Mouse (Mus musculus) MEL (cell line): ENCODE measurements around the gene Cbwd1. TPM values are rescaled to one million over a fixed set of nuclear protein-coding genes. Genes with fewer than 3 reads are reported as not detected.

Experiments used
- DNase-seq: peaks from one replicate; pipeline ENCODE4 v3.0.0; 2011; ENCODE audit warnings: low read depth, low spot score
- H3K27ac ChIP-seq: 2 replicates; pipeline ENCODE4 v1.5.1; 2012; ENCODE audit warnings: low read depth, mild to moderate bottlenecking, control low read depth, low read length, moderate library complexity; ENCODE audit not compliant: control insufficient read depth
- H3K27me3 ChIP-seq, 2 experiments: fragments of 150-350 bp in 1 of 2; sonication (generic) in 1 of 2; 2 replicates each; pipeline ENCODE4 v1.6.1; 2012; ENCODE audit warnings: low read length in 2 of 2, mild to moderate bottlenecking in 2 of 2, improper control_type of control experiment in 1 of 2, moderate library complexity in 1 of 2; ENCODE audit not compliant: insufficient read depth in 2 of 2, control insufficient read depth in 1 of 2
- H3K36me3 ChIP-seq, 2 experiments: 2 replicates each; pipeline ENCODE4 v1.6.1; 2012 to 2014; ENCODE audit warnings: low read length in 2 of 2, improper control_type of control experiment in 1 of 2, inconsistent platforms in 1 of 2, mild to moderate bottlenecking in 1 of 2; ENCODE audit not compliant: insufficient read depth in 2 of 2, control insufficient read depth in 1 of 2
- H3K4me1 ChIP-seq, 2 experiments: fragments of 150-350 bp in 1 of 2; sonication (generic) in 1 of 2; 2 replicates each; pipeline ENCODE4 v1.6.1; 2012; ENCODE audit warnings: low read length in 2 of 2, improper control_type of control experiment in 1 of 2, mild to moderate bottlenecking in 1 of 2; ENCODE audit not compliant: insufficient read depth in 2 of 2, control insufficient read depth in 1 of 2
- H3K4me3 ChIP-seq, 2 experiments: fragments of 150-350 bp in 1 of 2; sonication (generic) in 1 of 2; 2 replicates each; pipeline ENCODE4 v1.5.1; 2012; ENCODE audit warnings: low read depth in 2 of 2, low read length in 2 of 2, mild to moderate bottlenecking in 2 of 2, moderate library complexity in 2 of 2, control low read depth in 1 of 2, improper control_type of control experiment in 1 of 2; ENCODE audit not compliant: control insufficient read depth in 1 of 2, insufficient read depth in 1 of 2
- H3K79me2 ChIP-seq: 2 replicates; pipeline ENCODE4 v1.6.1; 2012; ENCODE audit warnings: mild to moderate bottlenecking, low read length, moderate library complexity; ENCODE audit not compliant: control insufficient read depth, poor library complexity, insufficient read depth
- H3K9ac ChIP-seq: 2 replicates; pipeline ENCODE4 v1.6.1; 2012; ENCODE audit warnings: low read depth, mild to moderate bottlenecking, control low read depth, low read length, moderate library complexity; ENCODE audit not compliant: control insufficient read depth, poor library complexity, severe bottlenecking
- H3K9me3 ChIP-seq: fragments of 150-350 bp; sonication (generic); replicated peaks from 2 replicates; pipeline ENCODE4 v1.6.1; 2012; ENCODE audit warnings: mild to moderate bottlenecking, low read length, improper control_type of control experiment, moderate library complexity; ENCODE audit not compliant: insufficient read depth
- CHD1 ChIP-seq: IDR thresholded peaks from 2 replicates; pipeline ENCODE4 v1.6.1; 2012; ENCODE audit warnings: low read depth, mild to moderate bottlenecking, inconsistent platforms, low read length, improper control_type of control experiment
- CHD2 ChIP-seq: IDR thresholded peaks from 2 replicates; pipeline ENCODE4 v1.6.1; 2011; ENCODE audit warnings: low read length, improper control_type of control experiment
- CTCF ChIP-seq, 3 experiments: IDR thresholded peaks in 2 of 3; conservative IDR thresholded peaks in 1 of 3; 2 replicates each; pipeline ENCODE4 v1.5.1; 2011 to 2012; ENCODE audit warnings: low read length in 3 of 3, low read depth in 2 of 3, mild to moderate bottlenecking in 2 of 3, improper control_type of control experiment in 1 of 3, inconsistent platforms in 1 of 3, mixed read lengths in 1 of 3, moderate library complexity in 1 of 3; ENCODE audit not compliant: control insufficient read depth in 1 of 3, insufficient read depth in 1 of 3, poor library complexity in 1 of 3, severe bottlenecking in 1 of 3
- ELF1 ChIP-seq: IDR thresholded peaks from 2 replicates; pipeline ENCODE4 v1.6.1; 2014; ENCODE audit warnings: low read depth, mild to moderate bottlenecking, inconsistent platforms, low read length, improper control_type of control experiment, moderate library complexity
- EP300 ChIP-seq, 2 experiments: IDR thresholded peaks; 2 replicates each; pipeline ENCODE4 v1.6.1; 2011; ENCODE audit warnings: improper control_type of control experiment in 2 of 2, low read length in 2 of 2, low read depth in 1 of 2, mild to moderate bottlenecking in 1 of 2
- ETS1 ChIP-seq: IDR thresholded peaks from 2 replicates; pipeline ENCODE4 v1.6.1; 2012; ENCODE audit warnings: low read depth, mild to moderate bottlenecking, inconsistent platforms, low read length, improper control_type of control experiment, moderate library complexity
- GABPA ChIP-seq: IDR thresholded peaks from 2 replicates; pipeline ENCODE4 v1.6.1; 2012; ENCODE audit warnings: low read depth, mild to moderate bottlenecking, inconsistent platforms, low read length, improper control_type of control experiment, moderate library complexity
- GATA1 ChIP-seq: IDR thresholded peaks from 2 replicates; pipeline ENCODE4 v1.6.1; 2011; ENCODE audit warnings: low read depth, low read length, improper control_type of control experiment
- HCFC1 ChIP-seq: IDR thresholded peaks from 2 replicates; pipeline ENCODE4 v1.6.1; 2012; ENCODE audit warnings: low read depth, mild to moderate bottlenecking, inconsistent platforms, low read length, improper control_type of control experiment, moderate library complexity
- JUND ChIP-seq: IDR thresholded peaks from 2 replicates; pipeline ENCODE4 v1.6.1; 2011; ENCODE audit warnings: low read depth, mild to moderate bottlenecking, improper control_type of control experiment, low read length
- MAX ChIP-seq: IDR thresholded peaks from 2 replicates; pipeline ENCODE4 v1.6.1; 2011; ENCODE audit warnings: low read length, improper control_type of control experiment
- MEF2A ChIP-seq: IDR thresholded peaks from 2 replicates; pipeline ENCODE4 v1.6.1; 2014; ENCODE audit warnings: low read depth, mild to moderate bottlenecking, inconsistent platforms, low read length, improper control_type of control experiment; ENCODE audit not compliant: poor library complexity, insufficient replicate concordance, severe bottlenecking; ENCODE audit errors: extremely low read depth
- MXI1 ChIP-seq: IDR thresholded peaks from 2 replicates; pipeline ENCODE4 v1.6.1; 2011; ENCODE audit warnings: mild to moderate bottlenecking, low read depth, low read length, improper control_type of control experiment
- MYB ChIP-seq: IDR thresholded peaks from 2 replicates; pipeline ENCODE4 v1.6.1; 2011; ENCODE audit warnings: mild to moderate bottlenecking, low read depth, low read length, improper control_type of control experiment
- MYC ChIP-seq: IDR thresholded peaks from 2 replicates; pipeline ENCODE4 v1.6.1; 2011; ENCODE audit warnings: low read depth, mild to moderate bottlenecking, low read length, improper control_type of control experiment, moderate library complexity
- NELFE ChIP-seq: IDR thresholded peaks from 2 replicates; pipeline ENCODE4 v1.6.1; 2011; ENCODE audit warnings: low read depth, low read length, improper control_type of control experiment
- NRF1 ChIP-seq: IDR thresholded peaks from 2 replicates; pipeline ENCODE4 v1.6.1; 2014; ENCODE audit warnings: low read depth, mild to moderate bottlenecking, inconsistent platforms, low read length, improper control_type of control experiment, moderate library complexity; ENCODE audit not compliant: poor library complexity, insufficient read depth, severe bottlenecking
- POLR2A ChIP-seq, 2 experiments: IDR thresholded peaks; 2 replicates each; pipeline ENCODE4 v1.6.1; 2011 to 2012; ENCODE audit warnings: low read length in 2 of 2, mild to moderate bottlenecking in 2 of 2, control low read depth in 1 of 2, improper control_type of control experiment in 1 of 2, low read depth in 1 of 2, moderate library complexity in 1 of 2; ENCODE audit not compliant: control insufficient read depth in 1 of 2, insufficient read depth in 1 of 2, poor library complexity in 1 of 2
- POLR2AphosphoS2 ChIP-seq: IDR thresholded peaks from 2 replicates; pipeline ENCODE4 v1.6.1; 2011; ENCODE audit warnings: low read length, improper control_type of control experiment
- RAD21 ChIP-seq: IDR thresholded peaks from 2 replicates; pipeline ENCODE4 v1.6.1; 2011; ENCODE audit warnings: mild to moderate bottlenecking, low read depth, low read length, improper control_type of control experiment
- RCOR1 ChIP-seq: IDR thresholded peaks from 2 replicates; pipeline ENCODE4 v1.6.1; 2012; ENCODE audit warnings: low read depth, mild to moderate bottlenecking, inconsistent platforms, low read length, improper control_type of control experiment
- SIN3A ChIP-seq: IDR thresholded peaks from 2 replicates; pipeline ENCODE4 v1.6.1; 2012; ENCODE audit warnings: low read length, improper control_type of control experiment, inconsistent platforms
- SMC3 ChIP-seq: IDR thresholded peaks from 2 replicates; pipeline ENCODE4 v1.6.1; 2011; ENCODE audit warnings: low read depth, low read length, improper control_type of control experiment
- TBP ChIP-seq: IDR thresholded peaks from 2 replicates; pipeline ENCODE4 v1.8.0; 2011; ENCODE audit warnings: low read depth, low read length, improper control_type of control experiment
- TCF12 ChIP-seq: IDR thresholded peaks from 2 replicates; pipeline ENCODE4 v1.6.1; 2014; ENCODE audit warnings: low read depth, mild to moderate bottlenecking, inconsistent platforms, low read length, improper control_type of control experiment, moderate library complexity
- USF1 ChIP-seq: IDR thresholded peaks from 2 replicates; pipeline ENCODE4 v1.6.1; 2014; ENCODE audit warnings: low read depth, mild to moderate bottlenecking, inconsistent platforms, low read length, improper control_type of control experiment, moderate library complexity
- ZC3H11A ChIP-seq: IDR thresholded peaks from 2 replicates; pipeline ENCODE4 v1.6.1; 2012; ENCODE audit warnings: low read depth, mild to moderate bottlenecking, inconsistent platforms, low read length, improper control_type of control experiment
- ZKSCAN1 ChIP-seq: IDR thresholded peaks from 2 replicates; pipeline ENCODE4 v1.6.1; 2012; ENCODE audit warnings: low read depth, mild to moderate bottlenecking, inconsistent platforms, low read length, improper control_type of control experiment, moderate library complexity
- ZMIZ1 ChIP-seq: IDR thresholded peaks from 2 replicates; pipeline ENCODE4 v1.6.1; 2012; ENCODE audit warnings: low read depth, mild to moderate bottlenecking, inconsistent platforms, low read length, improper control_type of control experiment, moderate library complexity
- polyA plus RNA-seq, 2 experiments: library from polyadenylated mRNA; stranded (reverse) in 1 of 2; unstranded in 1 of 2; fragments of >175 nt in 1 of 2; fragments of >200 nt in 1 of 2; gene quantifications; 2 replicates each; pipeline versions ENCODE4 v1.2.1 to v1.2.4; 2012; ENCODE audit warnings: low replicate concordance in 2 of 2, low read depth in 1 of 2; ENCODE audit not compliant: insufficient read length in 2 of 2, insufficient read depth in 1 of 2, missing spikeins in 1 of 2
- total RNA-seq: library from RNA; depleted of rRNA; stranded (reverse); fragments of 300-350 nt; gene quantifications from 2 replicates; pipeline ENCODE4 v1.2.3, GENCODE M21; 2012; rRNA removed

Cbwd1 gene
- total RNA-seq (20.5 and 24.0 TPM in 2 replicates), polyA plus RNA-seq (10 to 100 TPM in 1 of 2 experiments, not detected in 1; 14.2 TPM)

- no peaks in the 10 kb centered on the region for H3K27me3 ChIP-seq
- H3K79me2 ChIP-seq, result peaks cover 5% of the 10 kb centered on the region
- peak within 1 kb of the TSS; percentile 91 for H3K9ac ChIP-seq
- H3K4me1 ChIP-seq, result peaks cover 0 to 7% of the 10 kb centered on the region in 2 experiments; a peak in 1 of 4 replicates
- TF ChIP-seq SIN3A, result peak; percentile 96
- TF ChIP-seq NRF1, result peak; percentile 57; the same call in 1 of the 2 replicates
- TF ChIP-seq GATA1, result no peak
- TF ChIP-seq MEF2A, result 0 out of 2 replicates have a peak, but pooled peaks have one; percentile 39
- no peak for TF ChIP-seq ZKSCAN1
- TF ChIP-seq EP300 (IDR thresholded peaks at IDR 0.05; ENCODE audit: low read depth in 1 of 2, low read length in 2 of 2), result 0 out of 4 replicates have a peak, but pooled peaks of 1 of the 2 experiments have one; percentile 24
- TF ChIP-seq MYB, result no peak
- peak; percentile 91 for TF ChIP-seq HCFC1
- no peak for TF ChIP-seq CHD2
- peak; percentile 91 for TF ChIP-seq NELFE
- peak; percentile 65 for TF ChIP-seq MAX
- TF ChIP-seq USF1, result peak; percentile 18; the same call in 1 of the 2 replicates
- peak; percentile 75 for TF ChIP-seq RAD21
- TF ChIP-seq SMC3, result peak; percentile 58
- 0 out of 2 replicates have a peak, but pooled peaks have one; percentile 26 for TF ChIP-seq ETS1
- TF ChIP-seq TCF12, result peak; percentile 66; the same call in 1 of the 2 replicates
- peak; percentile 95 for TF ChIP-seq MXI1
- peak; percentile 67 for TF ChIP-seq MYC
- TF ChIP-seq ELF1, result peak; percentile 91
- TF ChIP-seq GABPA, result peak; percentile 39; the same call in 1 of the 2 replicates
- peak; percentile 52 for TF ChIP-seq ZC3H11A
- peak; percentile 61 to 96; a peak in 3 of 4 replicates for TF ChIP-seq POLR2A (IDR thresholded peaks at IDR 0.05; ENCODE audit: control insufficient read depth in 1 of 2, insufficient read depth in 1 of 2, low read depth in 1 of 2, low read length in 2 of 2, poor library complexity in 1 of 2)
- TF ChIP-seq CTCF (IDR thresholded peaks at IDR 0.05 in 2 of 3, conservative IDR thresholded peaks at IDR 0.05 in 1 of 3; ENCODE audit: control insufficient read depth in 1 of 3, insufficient read depth in 1 of 3, low read depth in 2 of 3, low read length in 3 of 3, poor library complexity in 1 of 3, severe bottlenecking in 1 of 3), result peak; percentile 51 to 65 (median 59); a peak in 5 of 6 replicates
- no peak for TF ChIP-seq JUND
- TF ChIP-seq RCOR1, result no peak
- TF ChIP-seq POLR2AphosphoS2, result peak; percentile 81; the same call in 1 of the 2 replicates
- no peak for TF ChIP-seq CHD1
- peak; percentile 71 for TF ChIP-seq ZMIZ1
- peak; percentile 73; the same call in 1 of the 2 replicates for TF ChIP-seq TBP
- peaks cover 0 to 7% of the 10 kb centered on the region in 2 experiments; a peak in 2 of 4 replicates for H3K36me3 ChIP-seq
- H3K27ac ChIP-seq, result peak within 1 kb of the TSS; percentile 52; the same call in 1 of the 2 replicates
- H3K4me3 ChIP-seq, result peak within 1 kb of the TSS; percentile 95 to 99
- no peaks in the 10 kb centered on the region for H3K9me3 ChIP-seq
- peak; percentile 98 for DNase-seq
Observed at GRCm38 (mm10) chr19:24961172-24961962, at the start of gene Cbwd1. Cbwd1 (minus strand) TSS chr19:24961610.
